Mouse (Mus musculus): ENCODE results near the gene Brpf1. TPM values are rescaled to one million over a fixed set of nuclear protein-coding genes. Genes with fewer than 3 reads are reported as not detected.

Brpf1 gene
- total RNA-seq (2021) (10 to 100 TPM; 23.8 to 24.2 TPM), polyA plus RNA-seq (2012; rRNA removed) (14.3 and 15.1 TPM in 2 replicates)
- long read RNA-seq, full-length matches to known transcripts = 3 of 7 reads
- long read RNA-seq, partial matches to known transcripts = 2 of 7 reads
- long read RNA-seq, other reads (novel, unspliced or antisense) = 2 of 7 reads

DNA sequence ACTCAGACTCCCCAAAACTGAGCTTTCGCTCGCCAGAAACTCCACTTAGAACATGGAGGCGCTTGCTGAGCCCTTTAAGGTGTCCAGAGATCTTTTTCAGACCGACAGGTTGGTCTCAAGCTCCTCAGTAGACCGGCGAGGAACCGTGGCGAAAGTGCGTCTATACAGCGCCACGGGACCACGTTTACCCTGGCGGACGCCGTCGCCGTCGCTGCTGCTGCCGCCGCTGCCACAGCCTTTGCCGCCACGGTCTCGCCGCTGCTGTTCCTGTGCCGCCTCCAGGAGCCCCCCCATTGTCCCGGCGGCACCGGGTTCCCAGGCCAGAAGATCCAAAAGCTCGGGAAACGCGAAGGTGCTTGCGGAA lies at the start of gene Brpf1:
Gene Brpf1 (plus strand): TSS at position 152 of the 364 bp plus-strand sequence.
- no peak for DNase-seq

DNA sequence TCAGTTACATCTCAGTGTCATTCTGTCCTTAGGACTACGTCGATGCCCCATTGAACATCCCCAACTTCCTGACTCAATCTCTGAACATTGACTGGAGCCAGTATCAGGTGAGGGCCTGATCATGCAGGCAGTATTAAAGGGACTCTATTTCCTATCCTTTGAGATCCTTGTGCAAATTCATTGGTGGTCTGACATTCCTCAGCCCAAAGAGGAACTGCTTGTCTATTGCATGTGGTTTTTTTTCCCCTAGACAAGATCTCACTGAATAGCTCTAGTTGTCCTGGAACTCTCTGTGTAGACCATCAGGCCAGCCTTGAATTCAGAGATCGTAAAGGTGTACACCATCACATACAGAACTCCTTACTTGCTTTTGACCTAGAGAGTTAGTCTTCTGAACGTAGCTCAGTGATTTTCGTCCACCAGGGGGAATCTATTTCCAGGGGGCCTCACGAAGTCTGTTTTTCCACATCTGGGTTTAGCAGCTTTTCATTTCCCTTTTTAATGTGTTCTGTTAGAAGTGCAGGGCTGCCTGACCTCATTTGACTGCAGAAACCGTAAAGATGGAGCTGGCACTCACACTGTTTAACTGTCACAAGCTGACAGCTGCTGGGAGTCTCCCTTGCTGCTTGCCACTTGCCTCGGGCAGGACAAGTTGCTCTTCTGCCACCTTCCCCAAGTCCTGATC lies 45.6 kb upstream of the Brpf1 start:
- no peak for DNase-seq

DNA sequence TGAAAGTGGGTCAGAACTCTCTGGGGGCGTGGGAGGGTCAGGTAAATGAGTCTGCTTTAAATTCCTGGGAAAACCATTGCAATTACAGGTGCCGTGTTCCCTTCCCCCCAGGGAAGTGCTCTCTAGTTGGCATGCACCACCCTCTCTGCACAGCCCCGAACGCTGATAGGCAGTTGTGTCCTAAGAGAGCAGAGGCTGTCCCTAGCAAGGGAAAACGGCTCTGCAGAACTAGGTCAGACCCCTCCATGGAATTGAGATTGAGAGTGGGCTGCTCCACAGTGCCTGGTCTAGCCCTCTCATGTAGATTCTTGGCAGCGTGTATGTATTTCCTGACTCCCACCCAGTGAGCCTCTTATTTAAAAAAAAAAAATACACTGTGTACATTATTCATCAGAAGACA lies 43.4 kb upstream of the Brpf1 start:
- no peak for DNase-seq

DNA sequence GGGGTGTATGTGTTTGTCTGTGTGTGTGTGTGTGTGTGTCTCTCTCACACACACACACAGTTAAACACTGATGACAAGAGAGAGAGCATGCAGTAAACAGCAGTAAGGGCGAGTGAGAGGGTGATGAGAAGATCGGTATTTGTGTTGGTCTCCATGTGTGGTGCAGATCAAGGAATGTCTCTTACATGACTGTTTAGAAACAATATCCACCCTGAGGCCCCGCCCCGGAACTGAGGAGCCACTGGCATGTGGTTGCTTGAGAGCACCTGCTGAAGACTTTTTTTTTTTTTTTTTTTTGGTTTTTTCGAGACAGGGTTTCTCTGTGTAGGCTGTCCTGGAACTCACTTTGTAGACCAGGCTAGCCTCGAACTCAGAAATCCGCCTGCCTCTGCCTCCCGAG lies 42.5 kb upstream of the Brpf1 start:
- no peak for DNase-seq

DNA sequence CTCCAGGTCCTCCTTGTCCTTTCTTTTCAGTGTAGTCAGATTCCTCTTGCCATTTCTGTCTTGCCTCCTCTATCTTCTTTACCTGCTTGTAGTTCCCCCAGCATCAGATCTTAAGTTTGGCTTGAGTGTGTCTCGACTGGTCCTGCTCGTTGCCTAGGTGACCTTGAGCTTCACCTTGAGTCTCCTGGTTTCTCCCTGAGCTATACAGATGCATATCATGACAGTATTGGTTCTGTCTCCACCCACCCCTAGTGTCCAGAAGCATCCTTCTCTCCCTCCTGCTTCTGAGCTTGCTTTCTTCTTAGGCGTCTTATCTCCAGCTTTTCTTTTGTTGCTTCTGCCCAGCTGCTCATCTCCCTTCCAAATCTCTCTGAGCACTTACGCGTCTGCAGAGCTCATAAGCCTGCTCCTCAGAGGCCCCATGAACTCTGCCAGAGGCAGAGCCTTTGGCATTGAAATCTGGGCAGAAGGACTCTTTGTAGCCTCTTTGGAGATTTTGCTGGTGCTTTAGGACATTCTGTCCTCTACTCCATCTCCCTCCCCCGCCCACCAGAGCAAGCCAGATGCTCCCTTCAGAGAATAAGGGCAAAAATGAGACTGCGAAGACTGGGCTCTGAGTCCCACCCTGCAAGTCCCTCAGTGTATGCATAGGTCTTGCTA lies 39.8 kb upstream of the Brpf1 start:
- no peak for DNase-seq

DNA sequence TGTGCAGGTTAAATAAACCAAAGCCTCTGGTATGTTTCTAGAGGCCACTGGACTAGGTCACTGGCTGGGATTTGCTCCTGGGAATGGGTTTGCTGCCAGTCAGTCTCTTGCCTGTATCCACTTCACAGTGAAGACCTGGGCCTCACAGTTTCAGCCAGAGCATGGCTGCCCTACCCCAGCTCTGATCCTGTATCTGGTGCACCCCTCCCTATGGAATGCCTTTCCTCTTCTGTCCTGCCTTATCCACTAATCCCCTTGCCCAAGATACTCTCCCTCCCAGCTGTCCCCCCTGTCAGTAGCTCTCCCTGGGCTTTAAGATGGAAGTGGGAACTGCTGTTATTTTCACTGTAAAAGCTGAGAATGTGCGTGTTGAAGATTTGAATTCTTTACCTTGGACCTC lies 38.9 kb upstream of the Brpf1 start:
- DNase-seq = no peak

DNA sequence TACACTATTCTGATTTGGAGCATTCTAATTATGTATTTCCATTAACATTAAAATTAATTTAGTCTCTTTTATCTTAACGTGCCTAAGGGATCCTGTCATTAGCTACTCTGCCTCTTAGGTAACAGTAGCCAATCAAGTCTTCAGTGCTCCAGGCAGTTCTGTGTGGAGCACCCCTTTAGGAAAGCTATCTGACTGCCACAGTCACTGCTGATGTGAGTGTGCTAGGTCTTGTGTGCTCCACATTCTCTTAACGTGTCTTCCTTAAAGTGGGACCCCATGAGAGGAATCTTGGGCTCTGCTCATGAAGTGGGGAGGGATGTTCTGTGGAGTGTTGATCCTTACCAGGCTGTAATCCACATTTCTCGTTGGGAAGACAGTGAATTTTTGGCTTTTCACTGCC lies 34.6 kb upstream of the Brpf1 start:
- DNase-seq = no peak

DNA sequence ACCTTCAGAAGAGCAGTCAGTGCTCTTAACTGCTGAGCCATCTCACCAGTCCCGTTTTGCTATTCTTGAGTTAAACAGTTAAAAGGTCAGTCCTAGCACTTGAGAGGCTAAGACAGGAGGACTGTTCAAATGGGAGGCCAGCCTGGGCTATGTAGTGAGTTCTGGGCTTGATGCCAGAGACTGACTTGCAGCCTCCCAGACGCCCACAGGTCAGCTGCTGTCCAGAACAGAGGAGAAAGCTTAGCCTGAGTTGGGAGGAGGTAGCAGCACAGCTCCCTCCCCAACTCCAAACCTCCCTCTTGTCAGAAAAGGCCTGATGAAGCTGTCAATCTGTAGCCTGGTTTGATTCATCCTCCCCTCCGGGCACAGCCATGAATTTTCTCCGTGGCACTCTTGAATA lies 30.1 kb upstream of the Brpf1 start:
- no peak for DNase-seq

DNA sequence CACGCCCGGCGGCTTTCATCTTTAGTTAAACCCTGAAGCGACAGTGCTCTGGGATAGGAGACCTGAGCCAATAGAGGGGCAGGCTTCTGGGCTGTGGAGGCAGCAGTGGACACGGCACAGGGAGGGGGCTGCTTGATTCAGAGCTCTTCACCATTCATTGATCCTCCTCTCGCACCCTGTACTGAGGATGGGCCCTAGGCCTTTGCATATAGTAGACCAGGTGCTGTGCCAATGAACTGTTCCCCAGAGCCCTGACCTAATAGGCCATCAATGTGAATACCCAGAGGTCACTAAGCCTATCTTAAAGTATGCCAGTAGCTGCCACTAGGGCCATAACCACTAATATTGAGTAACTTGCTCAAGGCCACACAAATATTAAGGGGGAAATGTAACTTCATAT lies 25.3 kb upstream of the Brpf1 start:
- DNase-seq = no peak

DNA sequence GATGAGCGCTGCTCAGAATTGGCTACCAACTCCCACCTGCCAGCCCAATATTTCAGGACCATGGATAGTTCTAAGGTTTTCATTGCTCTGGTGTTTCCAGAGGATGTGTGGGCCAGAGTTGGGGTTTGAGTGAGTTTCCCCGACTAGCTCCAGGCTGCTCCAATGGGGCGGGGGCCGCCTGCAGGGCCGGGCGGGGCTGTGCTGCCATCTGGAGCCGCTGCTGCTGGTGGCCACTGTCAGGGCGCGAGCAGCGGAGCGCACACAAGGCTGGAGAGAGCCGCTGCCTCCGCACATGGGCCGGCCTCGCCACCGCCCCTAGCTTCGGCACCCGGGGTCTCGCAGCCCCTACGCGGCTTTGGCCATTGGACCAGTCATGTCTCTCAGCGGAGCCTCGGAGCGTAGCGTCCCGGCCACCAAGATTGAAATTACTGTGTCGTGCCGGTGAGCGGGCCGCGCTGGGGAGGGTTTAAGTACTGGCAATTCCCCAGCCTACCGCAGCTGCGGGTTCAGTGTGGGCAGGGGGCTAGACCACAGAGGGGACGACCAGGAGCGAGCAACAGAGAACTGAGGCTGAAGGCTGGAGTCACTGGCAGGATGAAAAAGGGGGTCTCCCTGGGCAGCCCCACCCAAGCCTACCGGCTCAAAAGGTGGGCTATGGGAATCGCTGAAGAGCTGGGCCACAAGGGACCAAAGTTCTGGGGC lies 24.7 kb upstream of the Brpf1 start, which contains the start of gene Cpne9:
Gene Cpne9 (plus strand): TSS at position 207 of the 702 bp plus-strand sequence.
- DNase-seq = no peak

DNA sequence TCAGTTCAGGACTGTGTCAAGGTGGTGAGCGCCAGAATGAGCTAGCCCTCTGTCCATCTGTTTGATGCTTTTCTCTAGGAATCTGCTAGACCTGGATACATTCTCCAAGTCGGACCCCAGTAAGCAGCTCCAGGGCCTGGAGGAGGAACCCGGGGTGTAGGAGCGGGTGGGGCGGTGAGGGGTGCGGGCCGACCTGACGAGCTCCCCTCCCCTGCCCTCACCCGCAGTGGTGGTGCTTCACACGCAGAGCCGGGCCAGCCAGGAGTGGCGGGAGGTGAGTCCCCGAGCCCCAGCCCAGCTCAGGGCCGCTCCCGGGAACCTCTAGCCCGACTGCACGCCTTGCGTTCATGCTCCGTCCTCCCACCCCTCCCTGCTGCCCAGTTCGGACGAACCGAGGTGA lies 24.0 kb upstream of the Brpf1 start:
- no peak for DNase-seq

DNA sequence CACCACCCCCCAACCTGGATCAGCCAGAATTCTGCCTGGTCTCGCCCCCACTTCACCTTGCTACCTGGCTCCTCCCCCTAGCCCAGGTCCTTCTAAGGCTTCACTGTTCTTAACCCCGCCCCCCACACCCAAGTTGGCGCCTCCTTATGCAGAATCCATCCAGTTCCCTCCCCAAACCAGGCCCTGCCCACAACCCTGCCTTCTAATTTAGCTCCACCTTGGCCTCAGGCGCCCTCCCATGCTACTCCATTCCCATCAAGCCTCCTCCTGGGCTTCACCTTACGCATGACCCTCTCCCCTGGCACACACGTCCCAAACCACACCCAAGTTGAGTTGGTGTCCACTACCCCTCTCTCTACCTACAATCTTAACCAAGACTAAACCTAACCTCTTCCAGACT lies 23.4 kb upstream of the Brpf1 start:
- no peak for DNase-seq

DNA sequence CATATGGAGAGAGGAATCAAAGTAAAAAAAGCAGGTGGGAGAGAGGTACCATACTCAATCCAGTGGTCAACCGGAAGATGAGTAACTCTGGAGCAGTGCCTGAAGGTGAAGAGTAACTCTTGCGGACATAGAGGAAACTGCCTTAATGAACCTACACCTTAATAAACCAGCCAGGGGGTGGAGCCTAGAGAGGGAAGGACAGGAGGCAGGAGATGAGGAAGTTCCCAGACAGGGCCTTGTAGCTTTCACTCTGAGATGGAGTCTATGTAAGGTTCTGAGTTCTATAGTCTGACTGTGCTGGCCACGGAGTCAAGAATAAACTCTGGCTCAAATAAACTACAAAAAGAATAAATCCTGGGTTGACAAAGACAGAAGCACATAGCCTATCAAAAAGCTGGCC lies 22.0 kb upstream of the Brpf1 start:
- DNase-seq = no peak

DNA sequence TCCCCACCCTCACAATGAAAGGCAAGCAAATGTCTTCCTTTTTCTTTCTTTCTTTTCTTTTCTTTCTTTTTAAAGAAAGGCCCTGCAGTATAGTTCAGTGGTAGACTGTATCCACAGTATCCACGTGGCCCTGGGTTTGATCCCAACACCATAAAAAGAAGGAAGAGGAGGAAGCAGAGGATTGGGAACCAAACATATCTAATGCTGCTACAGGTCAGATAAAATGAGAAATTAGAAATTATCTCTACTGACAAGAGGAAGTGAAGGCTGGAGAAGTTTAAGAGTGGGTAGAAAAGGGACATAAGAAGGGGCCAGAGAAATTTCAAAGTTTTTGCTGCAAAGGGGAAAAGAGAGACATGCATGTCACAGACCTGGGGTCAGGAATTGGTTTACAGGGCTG lies 20.6 kb upstream of the Brpf1 start:
- no peak for DNase-seq

DNA sequence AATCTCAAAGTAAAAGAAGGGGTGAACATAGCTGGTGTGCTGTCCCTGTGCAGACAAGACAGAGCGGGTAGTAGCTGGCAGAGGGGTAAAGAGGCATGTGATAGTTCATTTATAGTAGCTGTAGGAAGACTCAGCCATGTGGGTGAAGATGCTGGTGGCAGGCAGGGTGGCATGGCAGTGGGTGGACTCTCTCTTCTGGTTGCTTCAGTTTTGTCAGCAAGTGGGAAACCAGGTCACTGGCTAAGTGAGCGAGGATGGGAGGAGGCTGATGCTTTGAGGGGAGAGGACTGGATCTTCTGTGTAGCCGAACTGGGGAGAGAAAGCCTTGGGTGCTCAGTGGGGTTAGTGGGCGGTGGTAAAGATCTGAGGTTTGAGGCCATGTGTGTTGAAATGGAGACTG lies 19.7 kb upstream of the Brpf1 start:
- no peak for DNase-seq

DNA sequence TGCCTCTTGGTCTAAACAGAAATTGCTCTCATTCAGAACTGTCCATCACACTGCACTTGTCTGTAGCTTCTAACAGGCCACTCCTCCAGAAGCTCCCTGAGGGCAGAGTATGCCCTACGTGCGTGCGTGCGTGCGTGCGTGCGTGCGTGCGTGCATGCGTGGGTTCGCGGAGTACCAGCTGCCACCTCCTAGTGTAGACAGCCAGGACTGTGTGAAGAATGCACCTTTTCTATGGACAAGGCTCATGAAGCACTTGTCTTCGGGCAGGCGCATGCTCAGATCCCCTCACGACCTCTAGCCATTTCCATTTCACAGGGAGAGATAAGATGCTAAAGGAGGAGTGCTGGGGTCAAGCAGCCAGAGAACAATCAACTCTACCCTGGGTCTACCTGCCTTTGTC lies 17.6 kb upstream of the Brpf1 start:
- DNase-seq = no peak

DNA sequence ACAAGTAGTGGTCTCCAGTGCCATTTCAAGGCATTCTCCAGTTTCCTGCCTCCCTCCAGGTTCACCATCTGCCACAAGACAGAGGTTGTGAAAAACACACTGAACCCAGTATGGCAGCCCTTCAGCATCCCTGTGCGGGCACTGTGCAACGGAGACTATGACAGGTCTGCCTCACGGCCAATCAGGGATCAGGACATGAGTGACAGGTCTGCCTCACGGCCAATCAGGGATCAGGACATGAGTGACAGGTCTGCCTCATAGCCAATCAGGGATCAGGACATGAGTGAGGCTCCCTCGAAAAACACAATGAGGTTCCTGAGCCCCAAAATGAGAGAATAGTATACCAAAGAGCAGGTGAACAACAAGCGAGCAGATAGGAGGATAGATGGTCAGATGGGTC lies 16.6 kb upstream of the Brpf1 start:
- DNase-seq = no peak

DNA sequence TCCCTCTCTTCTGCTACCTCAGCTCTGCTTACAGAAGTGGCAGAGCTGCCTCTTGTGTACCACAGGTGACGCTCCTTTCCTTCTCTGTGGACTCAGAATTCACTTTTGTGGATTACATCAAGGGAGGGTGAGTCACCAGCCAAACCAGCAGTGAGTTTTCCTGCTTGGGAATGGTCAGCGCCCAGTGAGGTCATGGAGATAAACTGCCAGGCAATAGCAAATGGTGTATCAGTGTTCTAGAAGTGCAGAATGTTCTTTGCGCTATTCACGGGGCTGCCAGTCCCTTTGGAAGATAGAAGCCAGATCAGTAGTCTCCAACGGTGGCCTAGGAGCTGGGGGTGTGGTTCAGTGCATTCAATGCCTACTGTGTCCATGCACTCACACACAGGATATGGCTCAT lies 14.0 kb upstream of the Brpf1 start:
- peak; percentile 43 for DNase-seq

DNA sequence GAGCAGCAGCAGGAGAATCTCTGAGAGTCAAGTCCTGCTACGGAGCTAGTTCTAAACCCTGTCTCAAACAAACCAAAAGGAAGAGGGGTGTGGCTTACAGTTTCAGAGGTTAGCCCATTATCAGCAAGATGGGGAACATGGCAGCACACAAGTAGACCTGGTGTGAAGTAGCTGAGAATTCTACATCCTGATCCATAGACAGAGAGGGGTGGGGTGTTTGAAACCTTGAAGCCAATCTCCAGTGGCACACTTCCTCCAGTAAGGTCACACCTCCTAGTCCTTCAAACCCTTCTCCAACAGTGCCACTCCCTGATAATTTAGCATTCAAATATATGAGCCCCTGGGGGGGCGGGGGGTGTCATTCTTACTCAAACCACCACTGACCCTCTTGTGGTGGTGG lies 10.9 kb upstream of the Brpf1 start:
- DNase-seq = no peak

DNA sequence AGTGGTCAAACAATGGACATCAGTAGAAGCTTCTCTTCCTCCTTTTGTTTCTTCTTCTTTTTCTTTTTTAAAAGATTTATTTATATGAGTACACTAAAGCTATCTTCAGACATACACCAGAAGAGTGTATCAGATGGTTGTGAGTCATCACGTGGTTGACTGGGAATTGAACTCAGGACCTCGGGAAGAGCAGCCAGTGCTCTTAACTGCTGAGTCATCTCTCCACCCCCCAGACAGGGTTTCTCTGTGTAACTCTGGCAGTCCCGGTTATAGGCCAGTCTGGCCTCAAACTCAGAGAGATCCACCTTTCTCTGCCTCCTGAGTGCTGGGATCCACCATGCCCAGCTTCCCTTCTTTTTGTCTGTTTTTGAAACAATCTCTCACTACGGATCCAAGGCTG lies 10.3 kb upstream of the Brpf1 start:
- no peak for DNase-seq

DNA sequence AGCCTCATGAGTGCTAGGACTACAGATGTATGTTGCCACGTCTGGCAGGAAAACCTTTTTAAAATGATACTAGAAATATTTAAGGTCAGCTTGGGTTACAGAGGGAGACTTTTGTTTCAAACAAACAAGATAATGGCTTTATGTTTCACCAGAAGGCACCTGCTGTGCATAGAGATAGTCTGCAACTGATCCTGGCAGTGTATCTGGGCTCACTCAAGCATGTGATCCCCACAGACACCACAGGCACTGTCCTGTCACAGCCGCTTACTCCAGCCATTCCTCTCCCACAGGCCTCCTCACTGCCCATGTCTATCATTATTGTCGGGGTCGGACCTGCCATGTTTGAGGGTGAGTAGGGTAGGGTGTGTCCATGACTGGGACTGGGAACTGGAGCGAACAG lies 5.6 kb upstream of the Brpf1 start:
- DNase-seq = no peak

DNA sequence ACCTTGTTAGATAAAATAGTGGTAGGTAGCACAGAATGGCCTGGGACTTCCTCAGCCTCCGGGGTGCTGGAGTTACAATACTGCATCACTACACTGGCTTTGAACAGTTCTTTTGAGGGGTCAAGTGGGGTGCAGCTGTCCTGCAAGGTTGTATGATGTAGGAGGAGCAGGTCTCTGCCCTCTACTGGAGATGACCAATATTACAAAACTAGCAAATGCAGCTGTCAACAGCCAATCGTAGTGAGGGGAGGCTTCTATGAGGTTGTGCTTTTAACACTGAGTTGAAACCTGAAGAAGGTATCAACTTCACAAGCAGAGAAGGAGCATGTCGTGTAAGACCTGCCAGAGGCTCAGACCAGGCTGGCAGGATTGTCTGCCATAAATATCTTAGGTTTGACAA lies 4.7 kb upstream of the Brpf1 start:
- DNase-seq = no peak

DNA sequence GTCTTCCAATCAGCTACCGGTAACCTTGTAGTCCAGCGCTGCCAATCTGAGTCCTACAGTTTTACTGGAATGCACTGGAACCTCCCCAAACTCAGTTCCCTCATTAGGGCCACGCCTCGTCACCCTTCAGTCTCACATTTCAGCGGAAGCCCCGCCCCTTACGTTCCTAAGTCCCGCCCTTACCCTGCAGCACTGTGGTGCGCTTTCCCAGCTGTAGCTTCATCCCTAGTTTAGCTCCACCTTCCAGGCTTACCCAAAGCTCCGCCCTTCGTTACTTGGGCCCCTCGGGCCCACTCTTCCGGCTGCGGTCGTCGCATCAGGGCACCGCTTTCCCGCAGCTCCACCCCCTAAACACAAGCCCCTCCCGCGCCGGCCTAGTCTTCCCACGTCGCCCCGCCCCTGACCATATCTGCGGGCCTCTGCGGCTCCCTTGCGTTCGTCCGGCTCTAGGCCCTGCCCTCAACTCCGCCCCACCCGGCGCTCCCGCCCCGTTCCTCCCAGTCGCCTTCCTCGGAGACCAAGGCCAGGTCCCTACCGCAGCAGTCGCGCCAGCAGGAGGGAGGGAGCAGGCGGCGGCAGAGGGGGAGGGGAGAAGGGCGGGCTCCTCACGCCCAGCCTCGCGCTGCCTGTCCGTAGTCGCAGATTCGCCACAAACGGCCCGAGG lies 483 bp upstream of the Brpf1 start:
- peak; percentile 100 for DNase-seq
